Mouse (Mus musculus): ENCODE measurements around the gene Oca2.

DNA sequence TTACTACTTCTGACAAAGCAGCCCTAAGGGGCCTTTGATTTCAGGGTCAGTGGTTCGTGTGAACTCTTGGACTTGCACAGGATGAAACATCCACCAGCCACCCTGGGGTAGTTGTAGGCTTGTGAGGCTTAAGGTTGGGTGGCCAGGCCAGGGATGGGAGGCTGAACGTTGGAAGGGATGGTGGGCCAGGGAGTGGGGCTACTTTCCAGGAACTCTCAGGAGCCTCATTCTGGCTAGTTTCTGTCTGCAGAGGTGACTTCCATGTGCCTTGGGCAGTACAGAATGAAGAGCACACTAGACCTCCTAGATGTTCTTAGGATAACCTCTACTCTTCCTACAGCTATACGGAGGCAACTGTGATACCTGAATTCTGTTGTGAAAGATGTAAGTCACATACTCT lies 2.9 kb upstream of the Oca2 start:
- TF ChIP-seq POLR2A (IDR thresholded peaks at IDR 0.05; ENCODE audit: borderline replicate concordance, extremely low read depth, low read depth, low read length) (no peak), CTCF (IDR thresholded peaks at IDR 0.05; ENCODE audit: insufficient read depth, low read length) (no peak)
